Comparison of ENCODE assay signal across 9 mouse cellular contexts in the genomic region with DNA sequence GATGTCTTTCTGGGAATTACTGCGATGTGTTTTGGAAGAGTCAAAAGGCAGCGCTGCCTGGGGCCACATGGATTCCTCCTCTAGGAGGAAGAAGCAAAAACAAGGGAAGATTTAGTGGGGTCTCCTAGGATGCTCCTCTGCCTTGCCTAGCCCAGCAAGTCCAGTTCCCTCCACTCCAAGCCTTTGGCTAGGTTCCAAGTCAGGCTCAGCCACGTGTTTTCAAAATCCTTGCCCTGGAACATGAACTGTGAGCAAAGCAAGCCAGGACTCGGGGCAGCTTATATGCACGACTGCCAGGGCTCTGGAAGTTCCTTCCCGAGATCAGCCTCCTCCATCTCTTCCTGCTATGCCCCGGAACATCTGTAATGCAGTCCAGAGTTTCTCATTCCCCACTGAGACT.
DNase-seq lines count a peak whose midpoint lies in the region; ATAC-seq and TF ChIP-seq lines count a peak whose summit lies in the region.
"Had no signal": no experiment of that assay in that cellular context is flagged by ENCODE, and none has a peak within 500 bp of the region (broad histone marks: within the 10 kb centered on the region; RNA-seq: fewer than 3 reads in every experiment).

No protein-coding gene starts in this region.

- H3K36me3 ChIP-seq in forebrain, postnatal 0 days (ENCODE audit: insufficient read depth): no peaks in the 10 kb centered on the region
- no peaks in the 10 kb centered on the region for H3K36me3 ChIP-seq in forebrain, embryonic 11.5 days (ENCODE audit: control insufficient read depth, insufficient read depth, low read length)
- no peaks in the 10 kb centered on the region for H3K36me3 ChIP-seq in midbrain, postnatal 0 days (ENCODE audit: insufficient read depth, low read length)
- H3K36me3 ChIP-seq in midbrain, embryonic 16.5 days (ENCODE audit: control insufficient read depth, insufficient read depth, low read length): no peaks in the 10 kb centered on the region
- H3K36me3 ChIP-seq in kidney, embryonic 16.5 days (ENCODE audit: insufficient read depth, low read length): no peaks in the 10 kb centered on the region
- no peaks in the 10 kb centered on the region for H3K36me3 ChIP-seq in stomach, embryonic 15.5 days

- ATAC-seq in forebrain, postnatal 0 days: no peak
- ATAC-seq in forebrain, embryonic 11.5 days (replicated peaks; ENCODE audit: low FRiP score): no peak
- no peak for ATAC-seq in midbrain, postnatal 0 days (ENCODE audit: low FRiP score)
- ATAC-seq in midbrain, embryonic 16.5 days: no peak
- ATAC-seq in kidney, embryonic 16.5 days (ENCODE audit: low FRiP score, low TSS enrichment): peak; percentile 40
- no peak for ATAC-seq in stomach, embryonic 15.5 days (ENCODE audit: insufficient read depth, low FRiP score, low read depth)
- no peak for ATAC-seq in inflammation-experienced regulatory T-cells, adult 6 months

- DNase-seq in forebrain, postnatal 0 days: peak; percentile 25
- DNase-seq in forebrain, embryonic 11.5 days (ENCODE audit: low spot score): no peak
- peak; percentile 31 for DNase-seq in midbrain, postnatal 0 days (ENCODE audit: low spot score)
- no peak for DNase-seq in spleen, postnatal 14 days (ENCODE audit: low spot score in 2 of 2)

- no peak overlapping the region for H3K4me3 ChIP-seq in forebrain, postnatal 0 days (ENCODE audit: low read depth, low read length)
- no peak overlapping the region for H3K4me3 ChIP-seq in forebrain, embryonic 11.5 days (ENCODE audit: low read depth, low read length)
- no peak overlapping the region for H3K4me3 ChIP-seq in midbrain, postnatal 0 days (ENCODE audit: low read depth, low read length)
- no peak overlapping the region for H3K4me3 ChIP-seq in midbrain, embryonic 16.5 days (ENCODE audit: low read depth, low read length)
- H3K4me3 ChIP-seq in kidney, embryonic 16.5 days (ENCODE audit: low read length): no peak overlapping the region
- H3K4me3 ChIP-seq in stomach, embryonic 15.5 days (replicated peaks): no peak overlapping the region
- H3K4me3 ChIP-seq: erythroblast, embryonic 14.5 days had no signal

- H3K27ac ChIP-seq in forebrain, postnatal 0 days (ENCODE audit: low read depth, low read length): no peak overlapping the region
- H3K27ac ChIP-seq in forebrain, embryonic 11.5 days (ENCODE audit: low read depth, low read length): no peak overlapping the region
- no peak overlapping the region for H3K27ac ChIP-seq in midbrain, postnatal 0 days (ENCODE audit: low read depth, low read length)
- H3K27ac ChIP-seq in midbrain, embryonic 16.5 days (ENCODE audit: low read length): no peak overlapping the region
- peak overlapping the region; percentile 86 for H3K27ac ChIP-seq in kidney, embryonic 16.5 days (ENCODE audit: low read length)
- H3K27ac ChIP-seq in stomach, embryonic 15.5 days: peak overlapping the region; percentile 67; the same call in 1 of the 2 replicates

- no peak overlapping the region for H3K9ac ChIP-seq in forebrain, postnatal 0 days
- no peak overlapping the region for H3K9ac ChIP-seq in forebrain, embryonic 11.5 days (ENCODE audit: low read length)
- H3K9ac ChIP-seq in midbrain, postnatal 0 days (replicated peaks; ENCODE audit: low read length, poor library complexity, severe bottlenecking): no peak overlapping the region
- H3K9ac ChIP-seq in midbrain, embryonic 16.5 days (ENCODE audit: low read depth, low read length): no peak overlapping the region
- H3K9ac ChIP-seq in kidney, embryonic 16.5 days (replicated peaks; ENCODE audit: low read length): 0 out of 2 replicates have a peak overlapping the region, but pooled peaks have one; percentile 2
- no peak overlapping the region for H3K9ac ChIP-seq in stomach, embryonic 15.5 days

- H3K27me3 ChIP-seq in forebrain, postnatal 0 days (ENCODE audit: insufficient read depth, low read length): no peaks in the 10 kb centered on the region
- H3K27me3 ChIP-seq in forebrain, embryonic 11.5 days (ENCODE audit: control insufficient read depth, insufficient read depth, low read length): no peaks in the 10 kb centered on the region
- no peaks in the 10 kb centered on the region for H3K27me3 ChIP-seq in midbrain, postnatal 0 days (ENCODE audit: insufficient read depth, low read length)
- H3K27me3 ChIP-seq in midbrain, embryonic 16.5 days (ENCODE audit: control insufficient read depth, insufficient read depth, low read depth, low read length): no peaks in the 10 kb centered on the region
- no peaks in the 10 kb centered on the region for H3K27me3 ChIP-seq in kidney, embryonic 16.5 days (ENCODE audit: insufficient read depth, low read length)
- no peaks in the 10 kb centered on the region for H3K27me3 ChIP-seq in stomach, embryonic 15.5 days (replicated peaks)

- H3K9me3 ChIP-seq in forebrain, postnatal 0 days (ENCODE audit: low read length): no peaks in the 10 kb centered on the region
- no peaks in the 10 kb centered on the region for H3K9me3 ChIP-seq in forebrain, embryonic 11.5 days (ENCODE audit: control insufficient read depth, low read length)
- no peaks in the 10 kb centered on the region for H3K9me3 ChIP-seq in midbrain, postnatal 0 days (ENCODE audit: low read length)
- H3K9me3 ChIP-seq in midbrain, embryonic 16.5 days (replicated peaks; ENCODE audit: control insufficient read depth, low read length, poor library complexity, severe bottlenecking): no peaks in the 10 kb centered on the region
- H3K9me3 ChIP-seq in kidney, embryonic 16.5 days (ENCODE audit: low read length): no peaks in the 10 kb centered on the region
- no peaks in the 10 kb centered on the region for H3K9me3 ChIP-seq in stomach, embryonic 15.5 days

- no peak overlapping the region for H3K4me2 ChIP-seq in forebrain, postnatal 0 days (ENCODE audit: low read depth)
- H3K4me2 ChIP-seq in forebrain, embryonic 11.5 days (ENCODE audit: low read depth, low read length, severe bottlenecking): no peak overlapping the region
- no peak overlapping the region for H3K4me2 ChIP-seq in midbrain, postnatal 0 days (ENCODE audit: low read depth, low read length, poor library complexity, severe bottlenecking)
- H3K4me2 ChIP-seq in midbrain, embryonic 16.5 days (ENCODE audit: low read length): no peak overlapping the region
- H3K4me2 ChIP-seq in kidney, embryonic 16.5 days (replicated peaks; ENCODE audit: low read depth, low read length): no peak overlapping the region
- H3K4me2 ChIP-seq in stomach, embryonic 15.5 days: no peak overlapping the region

- 51% methylated on average over 7 of the region's 7 CpGs for WGBS in forebrain, postnatal 0 days
- WGBS in forebrain, embryonic 11.5 days: 64% methylated on average over 7 of the region's 7 CpGs
- 55% methylated on average over 7 of the region's 7 CpGs for WGBS in midbrain, postnatal 0 days
- WGBS in midbrain, embryonic 16.5 days: 60% methylated on average over 7 of the region's 7 CpGs
- WGBS in kidney, embryonic 16.5 days: 30% methylated on average over 7 of the region's 7 CpGs
- 31% methylated on average over 7 of the region's 7 CpGs for WGBS in stomach, embryonic 15.5 days

- TF ChIP-seq CTCF in forebrain, postnatal 0 days (IDR thresholded peaks at IDR 0.05; ENCODE audit: low read depth): no peak
- TF ChIP-seq CTCF in midbrain, postnatal 0 days (IDR thresholded peaks at IDR 0.05): no peak

- no peaks in the 10 kb centered on the region for H3K4me1 ChIP-seq in forebrain, postnatal 0 days (ENCODE audit: insufficient read depth)
- H3K4me1 ChIP-seq in forebrain, embryonic 11.5 days (replicated peaks; ENCODE audit: control insufficient read depth, insufficient read depth, low read length): peaks cover 4% of the 10 kb centered on the region
- 0 out of 2 replicates have a peak, but pooled peaks cover 3% of the 10 kb centered on the region for H3K4me1 ChIP-seq in midbrain, postnatal 0 days (ENCODE audit: insufficient read depth, low read length)
- no peaks in the 10 kb centered on the region for H3K4me1 ChIP-seq in midbrain, embryonic 16.5 days (ENCODE audit: control insufficient read depth, insufficient read depth, low read length)
- peaks cover 20% of the 10 kb centered on the region for H3K4me1 ChIP-seq in kidney, embryonic 16.5 days (ENCODE audit: insufficient read depth, low read length)
- peaks cover 17% of the 10 kb centered on the region for H3K4me1 ChIP-seq in stomach, embryonic 15.5 days

Comparison
In these comparisons a context has a peak if more than half of its experiments do, and no peak if none do; other contexts are left out.
1. DNase-seq: peak in forebrain, postnatal 0 days (single experiment) and midbrain, postnatal 0 days (single experiment); none in forebrain, embryonic 11.5 days (single experiment) and spleen, postnatal 14 days (0 of 2).
2. H3K27ac ChIP-seq: peak in kidney, embryonic 16.5 days (single experiment) and stomach, embryonic 15.5 days (single experiment); none in forebrain, postnatal 0 days (single experiment), forebrain, embryonic 11.5 days (single experiment), midbrain, postnatal 0 days (single experiment) and midbrain, embryonic 16.5 days (single experiment).